Mouse (Mus musculus) lung, embryonic 14.5 days (tissue): ENCODE measurements at regions not wholly inside any gene's neighbourhood (a gene's known extent, or its start where the extent isn't known, plus 50 kb on each side); places are given as distances from the start of the nearest gene placed in this dataset.
"Not testable (repeated sequence)": the region's sequence is repeated elsewhere in the genome, so short reads cannot be mapped to it uniquely, and the experiment has no call there.

Experiments used
- ATAC-seq: fragments of 200-750 bp; cut with Nextera tagmentation; 2 replicates; pipeline ENCODE4 v1.8.0; 2017; ENCODE audit warnings: mild to moderate bottlenecking, moderate TSS enrichment, moderate library complexity; ENCODE audit not compliant: insufficient read depth
- DNase-seq: peaks from one replicate; pipeline ENCODE4 v3.0.0-alpha.2; 2015
- H3K27ac ChIP-seq: fragments of 300-500 bp; sonication (generic); 2 replicates; pipeline ENCODE4 v1.5.1; 2014; ENCODE audit warnings: low read depth, mild to moderate bottlenecking, moderate library complexity
- H3K27me3 ChIP-seq: fragments of 300-500 bp; sonication (generic); 2 replicates; pipeline ENCODE4 v1.6.1; 2014; ENCODE audit warnings: low read length, control low read depth; ENCODE audit not compliant: insufficient read depth
- H3K36me3 ChIP-seq: fragments of 300-500 bp; sonication (generic); 2 replicates; pipeline ENCODE4 v1.6.1; 2014; ENCODE audit warnings: control low read depth; ENCODE audit not compliant: insufficient read depth
- H3K4me1 ChIP-seq: fragments of 300-500 bp; sonication (generic); 2 replicates; pipeline ENCODE4 v1.6.1; 2014; ENCODE audit warnings: antibody characterized with exemption, control low read depth; ENCODE audit not compliant: insufficient read depth
- H3K4me2 ChIP-seq: fragments of 300-500 bp; sonication (generic); 2 replicates; pipeline ENCODE4 v1.6.1; 2014; ENCODE audit warnings: mild to moderate bottlenecking
- H3K4me3 ChIP-seq: fragments of 300-500 bp; sonication (generic); 2 replicates; pipeline ENCODE4 v1.5.1; 2014; ENCODE audit warnings: low read depth, low read length
- H3K9ac ChIP-seq: fragments of 300-500 bp; sonication (generic); 2 replicates; pipeline ENCODE4 v1.6.1; 2014
- H3K9me3 ChIP-seq: fragments of 300-500 bp; sonication (generic); 2 replicates; pipeline ENCODE4 v1.6.1; 2016; ENCODE audit warnings: low read depth, low read length, control low read depth
- CTCF ChIP-seq: IDR thresholded peaks from 2 replicates; pipeline ENCODE4 v1.5.1; 2016; ENCODE audit warnings: antibody characterized with exemption, low read depth
- WGBS: fragments of 180-500 bp; shearing (Covaris S2); extraction: QIAGEN DNeasy Blood & Tissue Kit; methylation state at CpG from one replicate; pipeline ENCODE4 v1.1.7; 2014; 5-methylcytosine and 5-hydroxymethylcytosine counted together

GRCm38 (mm10) chr11:10006881-10007280 lies 815.1 kb downstream of the Abca13 start:
- no peak for ATAC-seq
- H3K9me3 ChIP-seq: no peaks in the 10 kb centered on the region
- 43% methylated on average over 3 of the region's 3 CpGs for WGBS

GRCm38 (mm10) chr11:10046593-10046992 lies 854.9 kb downstream of the Abca13 start:
- no peaks in the 10 kb centered on the region for H3K36me3 ChIP-seq
- ATAC-seq (no peak), DNase-seq (no peak)
- H3K27ac ChIP-seq: no peak overlapping the region
- no peaks in the 10 kb centered on the region for H3K4me1 ChIP-seq
- WGBS: 44% methylated on average over 2 of the region's 2 CpGs
- H3K9me3 ChIP-seq: no peaks in the 10 kb centered on the region
- H3K27me3 ChIP-seq: no peaks in the 10 kb centered on the region
- no peak overlapping the region for H3K9ac ChIP-seq
- TF ChIP-seq CTCF: no peak
- no peak overlapping the region for H3K4me2 ChIP-seq
- H3K4me3 ChIP-seq: no peak overlapping the region

More at GRCm38 (mm10) chr11:10006881-10007280, 815.1 kb downstream of the Abca13 start:
- Histone ChIP-seq H3K4me1 (no peaks in the 10 kb centered on the region), H3K4me3 (no peak overlapping the region), H3K27ac (no peak overlapping the region), H3K9ac (no peak overlapping the region), H3K36me3 (no peaks in the 10 kb centered on the region), H3K27me3 (no peaks in the 10 kb centered on the region), H3K4me2 (no peak overlapping the region)
- no peak for TF ChIP-seq CTCF
- DNase-seq: no peak

GRCm38 (mm10) chr11:10051584-10052210 lies 860.0 kb downstream of the Abca13 start:
- Histone ChIP-seq H3K9me3 (no peaks in the 10 kb centered on the region), H3K27me3 (no peaks in the 10 kb centered on the region), H3K4me3 (no peak overlapping the region), H3K36me3 (no peaks in the 10 kb centered on the region), H3K27ac (no peak overlapping the region), H3K4me2 (no peak overlapping the region), H3K4me1 (no peaks in the 10 kb centered on the region), H3K9ac (no peak overlapping the region)
- peak; percentile 1 for DNase-seq
- 57% methylated on average over 2 of the region's 2 CpGs for WGBS
- no peak for ATAC-seq
- TF ChIP-seq CTCF: no peak

- DNase-seq (no peak), ATAC-seq (no peak)
- H3K36me3 ChIP-seq: no peaks in the 10 kb centered on the region
- no peak overlapping the region for H3K9ac ChIP-seq
- no peaks in the 10 kb centered on the region for H3K9me3 ChIP-seq
- H3K4me1 ChIP-seq: no peaks in the 10 kb centered on the region
- no peak overlapping the region for H3K4me3 ChIP-seq
- no peaks in the 10 kb centered on the region for H3K27me3 ChIP-seq
- no peak overlapping the region for H3K4me2 ChIP-seq
- TF ChIP-seq CTCF: no peak
- 73% methylated on average over 2 of the region's 2 CpGs for WGBS
- H3K27ac ChIP-seq: no peak overlapping the region
These were observed 880.1 kb downstream of the Abca13 start for GRCm38 (mm10) chr11:10071881-10072280.

GRCm38 (mm10) chr11:10087939-10088338 lies 896.2 kb downstream of the Abca13 start:
- Histone ChIP-seq H3K4me1 (no peaks in the 10 kb centered on the region), H3K4me3 (no peak overlapping the region), H3K9ac (no peak overlapping the region), H3K9me3 (no peaks in the 10 kb centered on the region), H3K4me2 (no peak overlapping the region), H3K36me3 (no peaks in the 10 kb centered on the region), H3K27me3 (no peaks in the 10 kb centered on the region), H3K27ac (no peak overlapping the region)
- no peak for TF ChIP-seq CTCF
- 83% methylated on average over 4 of the region's 4 CpGs for WGBS
- DNase-seq (no peak), ATAC-seq (no peak)

- H3K4me3 ChIP-seq, H3K4me2 ChIP-seq, H3K4me1 ChIP-seq, H3K36me3 ChIP-seq, H3K9ac ChIP-seq, H3K9me3 ChIP-seq, H3K27ac ChIP-seq, ATAC-seq, H3K27me3 ChIP-seq, DNase-seq: not testable (repeated sequence)
- WGBS: 63% methylated on average over 8 of the region's 8 CpGs
These were observed 910.6 kb downstream of the Abca13 start for GRCm38 (mm10) chr11:10102314-10102713.

- H3K4me3 ChIP-seq: no peak overlapping the region
- H3K27ac ChIP-seq: no peak overlapping the region
- no peak overlapping the region for H3K9ac ChIP-seq
- H3K36me3 ChIP-seq: no peaks in the 10 kb centered on the region
- no peak for ATAC-seq
- H3K4me2 ChIP-seq: no peak overlapping the region
- H3K9me3 ChIP-seq: no peaks in the 10 kb centered on the region
- H3K4me1 ChIP-seq: no peaks in the 10 kb centered on the region
- WGBS: 74% methylated on average over 2 of the region's 2 CpGs
- no peak; the same call in 1 of the 2 replicates for TF ChIP-seq CTCF
- peak; percentile 19 for DNase-seq
- H3K27me3 ChIP-seq: no peaks in the 10 kb centered on the region
These were observed 913.3 kb downstream of the Abca13 start for GRCm38 (mm10) chr11:10105077-10105476.

GRCm38 (mm10) chr11:10142161-10142560 lies 950.4 kb downstream of the Abca13 start:
- no peak for TF ChIP-seq CTCF
- Histone ChIP-seq H3K4me2 (no peak overlapping the region), H3K27me3 (no peaks in the 10 kb centered on the region), H3K4me3 (no peak overlapping the region), H3K9ac (no peak overlapping the region), H3K27ac (no peak overlapping the region), H3K4me1 (no peaks in the 10 kb centered on the region), H3K36me3 (no peaks in the 10 kb centered on the region), H3K9me3 (no peaks in the 10 kb centered on the region)
- DNase-seq (no peak), ATAC-seq (no peak)
